Mouse (Mus musculus) liver, embryonic 16.5 days (tissue): ENCODE results near the gene Lifr. TPM values are rescaled to one million over a fixed set of nuclear protein-coding genes. Genes with fewer than 3 reads are reported as not detected.

Source experiments
- ATAC-seq: fragments of 200-750 bp; cut with Nextera tagmentation; 2 replicates; pipeline ENCODE4 v1.8.0; 2017; ENCODE audit warnings: low read depth, mild to moderate bottlenecking, moderate number of reproducible peaks, moderate library complexity
- H3K27ac ChIP-seq: fragments of 300-500 bp; sonication (generic); 2 replicates; pipeline ENCODE4 v1.5.1; 2014; ENCODE audit warnings: mild to moderate bottlenecking, low read length
- H3K27me3 ChIP-seq: fragments of 300-500 bp; sonication (generic); 2 replicates; pipeline ENCODE4 v1.6.1; 2014; ENCODE audit warnings: low read depth, low read length, mixed read lengths; ENCODE audit not compliant: control insufficient read depth, insufficient read depth
- H3K36me3 ChIP-seq: fragments of 300-500 bp; sonication (generic); 2 replicates; pipeline ENCODE4 v1.6.1; 2014; ENCODE audit warnings: mild to moderate bottlenecking; ENCODE audit not compliant: control insufficient read depth, insufficient read depth
- H3K4me1 ChIP-seq: fragments of 300-500 bp; sonication (generic); 2 replicates; pipeline ENCODE4 v1.6.1; 2014; ENCODE audit warnings: low read depth, low read length, mixed read lengths; ENCODE audit not compliant: control insufficient read depth
- H3K4me2 ChIP-seq: fragments of 300-500 bp; sonication (generic); 2 replicates; pipeline ENCODE4 v1.6.1; 2014; ENCODE audit warnings: low read depth, low read length, mixed read lengths
- H3K4me3 ChIP-seq: fragments of 300-500 bp; sonication (generic); 2 replicates; pipeline ENCODE4 v1.5.1; 2014; ENCODE audit warnings: low read depth, mild to moderate bottlenecking, low read length
- H3K9ac ChIP-seq: fragments of 300-500 bp; sonication (generic); 2 replicates; pipeline ENCODE4 v1.6.1; 2014; ENCODE audit warnings: low read depth, low read length
- H3K9me3 ChIP-seq: fragments of 300-500 bp; sonication (generic); replicated peaks from 2 replicates; pipeline ENCODE4 v1.6.1; 2016; ENCODE audit warnings: low read length; ENCODE audit not compliant: control insufficient read depth
- WGBS: fragments of 180-500 bp; shearing (Covaris S2); extraction: QIAGEN DNeasy Blood & Tissue Kit; methylation state at CpG from one replicate; pipeline ENCODE4 v1.1.7; 2014; ENCODE audit not compliant: insufficient replicate concordance; 5-methylcytosine and 5-hydroxymethylcytosine counted together
- polyA plus RNA-seq: library from polyadenylated mRNA; unstranded; fragments of >200 nt; fragmentation: Nextera tagmentation; extraction: Ambion mirVana; gene quantifications from 2 replicates; pipeline ENCODE4 v1.2.1, GENCODE M21; 2015

Gene Lifr
- polyA plus RNA-seq, 1 experiment from 2014 or later = 33.6 TPM

GRCm38 (mm10) chr15:7129127-7129943, 38.9 kb downstream of the Lifr start:
- Histone ChIP-seq H3K4me3 (peak overlapping the region; percentile 56), H3K36me3 (no peaks in the 10 kb centered on the region), H3K4me2 (peak overlapping the region; percentile 49), H3K4me1 (no peaks in the 10 kb centered on the region; the same call in 1 of the 2 replicates), H3K9me3 (no peaks in the 10 kb centered on the region), H3K9ac (peak overlapping the region; percentile 50), H3K27me3 (peaks cover 32% of the 10 kb centered on the region), H3K27ac (peak overlapping the region; percentile 71)
- ATAC-seq = peak; percentile 88
- WGBS = 0% methylated on average over 104 of the region's 116 CpGs

GRCm38 (mm10) chr15:7129944-7130287, 39.5 kb downstream of the Lifr start:
- WGBS = 0% methylated on average over 16 of the region's 16 CpGs
- peak overlapping the region; percentile 56 for H3K4me3 ChIP-seq
- H3K9me3 ChIP-seq = no peaks in the 10 kb centered on the region
- no peaks in the 10 kb centered on the region; the same call in 1 of the 2 replicates for H3K4me1 ChIP-seq
- no peak; the same call in 1 of the 2 replicates for ATAC-seq
- H3K27ac ChIP-seq = peak overlapping the region; percentile 31; the same call in 1 of the 2 replicates
- H3K27me3 ChIP-seq = peaks cover 32% of the 10 kb centered on the region
- H3K9ac ChIP-seq = peak overlapping the region; percentile 41
- H3K36me3 ChIP-seq = no peaks in the 10 kb centered on the region
- peak overlapping the region; percentile 49 for H3K4me2 ChIP-seq

- H3K9me3 ChIP-seq = no peaks in the 10 kb centered on the region
- 16% methylated on average over 7 of the region's 7 CpGs for WGBS
- peak overlapping the region; percentile 49 for H3K4me2 ChIP-seq
- H3K36me3 ChIP-seq = no peaks in the 10 kb centered on the region
- H3K27ac ChIP-seq = no peak overlapping the region
- H3K9ac ChIP-seq = no peak overlapping the region
- ATAC-seq = 0 out of 2 replicates have a peak, but pooled peaks have one; percentile 25
- peaks cover 32% of the 10 kb centered on the region for H3K27me3 ChIP-seq
- peak overlapping the region; percentile 56 for H3K4me3 ChIP-seq
- H3K4me1 ChIP-seq = no peaks in the 10 kb centered on the region; the same call in none of the 2 replicates
Observed at GRCm38 (mm10) chr15:7130691-7131225, 40.3 kb downstream of the Lifr start.

GRCm38 (mm10) chr15:7132741-7133140, 42.3 kb downstream of the Lifr start:
- H3K27me3 ChIP-seq = peaks cover 29% of the 10 kb centered on the region
- WGBS = 29% methylated on average over 13 of the region's 13 CpGs
- no peak overlapping the region for H3K27ac ChIP-seq
- no peaks in the 10 kb centered on the region for H3K9me3 ChIP-seq
- no peak overlapping the region for H3K9ac ChIP-seq
- no peak for ATAC-seq
- no peaks in the 10 kb centered on the region for H3K36me3 ChIP-seq
- H3K4me1 ChIP-seq = peaks cover 6% of the 10 kb centered on the region
- no peak overlapping the region for H3K4me3 ChIP-seq
- no peak overlapping the region for H3K4me2 ChIP-seq

GRCm38 (mm10) chr15:7134454-7135052, 44.1 kb downstream of the Lifr start:
- 38% methylated on average over 11 of the region's 11 CpGs for WGBS
- Histone ChIP-seq H3K9me3 (no peaks in the 10 kb centered on the region), H3K36me3 (no peaks in the 10 kb centered on the region), H3K4me1 (peaks cover 6% of the 10 kb centered on the region), H3K4me2 (no peak overlapping the region), H3K27ac (no peak overlapping the region), H3K27me3 (peaks cover 14% of the 10 kb centered on the region), H3K4me3 (no peak overlapping the region), H3K9ac (no peak overlapping the region)
- ATAC-seq = no peak

GRCm38 (mm10) chr15:7135982-7136562, 45.7 kb downstream of the Lifr start:
- Histone ChIP-seq H3K4me2 (no peak overlapping the region), H3K4me3 (no peak overlapping the region), H3K36me3 (no peaks in the 10 kb centered on the region), H3K9ac (no peak overlapping the region), H3K4me1 (peaks cover 8% of the 10 kb centered on the region), H3K9me3 (no peaks in the 10 kb centered on the region), H3K27ac (no peak overlapping the region), H3K27me3 (no peaks in the 10 kb centered on the region; the same call in 1 of the 2 replicates)
- 45% methylated on average over 6 of the region's 6 CpGs for WGBS
- no peak for ATAC-seq

GRCm38 (mm10) chr15:7136912-7137311, 46.5 kb downstream of the Lifr start:
- Histone ChIP-seq H3K4me3 (no peak overlapping the region), H3K4me2 (no peak overlapping the region), H3K9ac (no peak overlapping the region), H3K9me3 (no peaks in the 10 kb centered on the region), H3K4me1 (peaks cover 8% of the 10 kb centered on the region), H3K27ac (peak overlapping the region; percentile 14; the same call in 1 of the 2 replicates), H3K27me3 (no peaks in the 10 kb centered on the region), H3K36me3 (no peaks in the 10 kb centered on the region)
- ATAC-seq = no peak
- WGBS = 28% methylated on average over 10 of the region's 10 CpGs

- Histone ChIP-seq H3K4me2 (no peak overlapping the region), H3K4me3 (no peak overlapping the region), H3K36me3 (no peaks in the 10 kb centered on the region), H3K4me1 (peaks cover 8% of the 10 kb centered on the region), H3K9me3 (no peaks in the 10 kb centered on the region), H3K27ac (no peak overlapping the region), H3K9ac (no peak overlapping the region), H3K27me3 (no peaks in the 10 kb centered on the region)
- ATAC-seq = peak; percentile 81
- WGBS = 64% methylated on average over 12 of the region's 12 CpGs
Observed at GRCm38 (mm10) chr15:7137607-7138006, 47.2 kb downstream of the Lifr start.
